Mouse (Mus musculus) neutrophil, adult 59 days (primary cell): Measurements from ENCODE around the gene Fam110c. TPM values are rescaled to one million over a fixed set of nuclear protein-coding genes. Genes with fewer than 3 reads are reported as not detected.

Experiments used
- total RNA-seq, 2 experiments: library from RNA; stranded (reverse); gene quantifications; 1 replicate in 1 of 2; 2 replicates in 1 of 2; pipeline ENCODE4 v1.2.4; 2023

Fam110c gene
- under 1 TPM in 1 of 2 experiments, not detected in 1; 0.33 TPM for total RNA-seq

DNA sequence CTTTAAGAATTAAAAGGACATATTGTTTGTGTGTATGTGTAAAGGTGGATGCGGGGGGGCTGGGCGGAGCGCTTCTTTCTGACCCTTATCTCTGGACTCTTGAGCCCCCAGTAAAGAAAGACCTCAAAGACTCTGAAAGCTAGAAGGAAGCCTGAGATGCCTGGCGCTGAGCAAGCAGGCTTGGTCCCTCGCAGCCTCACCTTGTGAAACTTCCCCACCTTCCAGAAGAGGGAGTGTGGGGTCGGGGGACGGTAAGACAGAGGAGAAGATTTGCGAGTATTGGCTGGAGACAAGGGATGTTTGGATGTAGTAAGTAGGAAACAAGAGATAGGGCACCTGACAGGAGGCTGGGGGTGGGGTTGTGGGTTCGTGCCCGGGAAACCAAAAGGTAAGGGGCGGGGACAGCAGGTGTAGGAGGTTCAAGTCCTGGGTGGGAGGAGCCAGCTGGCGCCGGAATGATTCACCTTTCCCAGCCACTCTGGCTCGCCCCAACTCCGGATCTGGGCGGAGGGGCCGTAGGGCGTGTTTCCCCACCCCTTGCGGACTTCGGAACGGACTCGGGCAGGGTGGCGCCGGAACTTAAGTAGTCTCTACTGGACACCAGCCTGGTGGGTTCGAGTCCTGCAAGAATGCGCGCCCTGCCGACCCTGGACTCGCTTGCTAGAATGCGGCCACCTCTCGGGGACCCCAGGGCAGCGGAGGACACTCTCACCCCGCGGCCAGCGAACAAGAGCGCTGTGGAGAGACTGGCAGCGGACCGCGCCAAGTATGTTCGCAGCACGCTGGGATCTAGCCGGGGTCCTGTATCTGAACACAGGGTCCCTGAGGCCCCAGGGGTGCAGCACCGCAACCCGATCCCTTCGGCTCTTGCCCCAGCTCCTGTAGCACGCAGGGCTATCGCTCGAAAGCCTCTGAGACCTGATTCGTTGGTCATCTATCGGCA, at the start of gene Fam110c:
Gene Fam110c, plus strand, starts transcription at position 450 of the 943 bp plus-strand sequence.

Other genes starting within 250 kb of the Fam110c start
- not detected for gene Alkal2, start 189.5 kb upstream of the Fam110c start, total RNA-seq
- 10 to 100 TPM; 21.7 to 24.7 TPM for gene Acp1, start 162.3 kb upstream of the Fam110c start, total RNA-seq
- 1 to 10 TPM; 2.2 to 3.2 TPM for gene Sh3yl1, start 162.2 kb upstream of the Fam110c start, total RNA-seq
- not detected for gene Gm6993, start 166.9 kb downstream of the Fam110c start, total RNA-seq
- gene Lamb1, start 191.4 kb downstream of the Fam110c start, total RNA-seq, result under 1 TPM; 0.15 to 0.40 TPM